Mouse (Mus musculus): ENCODE results near the gene Cenpu.

DNA sequence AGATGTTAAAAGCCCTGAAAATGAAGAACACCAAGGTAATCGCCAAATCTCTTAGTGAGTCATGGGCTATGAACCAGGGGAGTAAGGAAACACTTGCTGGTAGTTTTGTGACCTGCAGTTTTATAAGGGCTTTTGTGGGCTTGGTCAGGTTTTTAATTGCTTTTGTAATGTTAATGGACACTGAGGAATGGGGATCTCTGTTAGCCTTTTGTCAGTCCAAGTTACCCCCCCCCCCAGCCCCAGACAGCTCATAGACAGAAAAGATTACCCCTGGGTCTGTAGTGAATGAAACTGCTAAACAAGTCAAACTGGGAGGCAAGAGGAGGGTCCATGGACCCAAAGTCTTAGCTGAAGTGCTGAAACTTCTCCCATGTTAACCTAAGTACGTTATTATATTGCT, 21.6 kb downstream of the Cenpu start:
- TF ChIP-seq CTCF (IDR thresholded peaks at IDR 0.05; ENCODE audit: low read depth, low read length) (no peak), POLR2A (IDR thresholded peaks at IDR 0.05; ENCODE audit: insufficient read depth, low read length) (no peak), EP300 (IDR thresholded peaks at IDR 0.05; ENCODE audit: insufficient read depth, low read depth, low read length) (no peak)
